Mouse (Mus musculus): ENCODE measurements around the gene Mgat4b. TPM values are rescaled to one million over a fixed set of nuclear protein-coding genes. Genes with fewer than 3 reads are reported as not detected.

Gene Mgat4b
- polyA plus RNA-seq, 1 experiment from 2014 or later, result 18.7 TPM

DNA sequence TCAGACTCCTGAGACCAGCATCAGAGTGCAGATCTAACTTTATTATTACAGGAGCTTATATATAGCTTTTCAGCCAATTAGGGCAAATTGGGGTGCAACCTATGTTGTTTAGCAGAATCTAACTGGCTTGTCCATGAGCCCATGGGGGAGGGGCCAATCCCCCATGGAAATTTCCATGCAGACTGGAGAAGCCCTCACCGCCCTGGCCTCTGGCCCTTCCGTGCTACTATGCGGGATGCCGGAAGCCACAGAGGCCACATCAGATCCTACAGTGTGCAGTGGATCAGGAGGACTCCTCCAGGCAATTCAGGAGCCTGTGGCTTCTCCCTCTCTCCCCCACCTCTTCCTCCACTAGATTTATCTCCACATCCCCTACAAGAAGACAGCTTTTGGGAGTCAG is 7.1 kb downstream of the Mgat4b start:
- no peak for ATAC-seq (ENCODE audit: low FRiP score)
- H3K4me3 ChIP-seq (ENCODE audit: low read depth, low read length), result no peak overlapping the region
- no peaks in the 10 kb centered on the region for H3K27me3 ChIP-seq (ENCODE audit: control insufficient read depth, insufficient read depth, low read length)
- H3K36me3 ChIP-seq (ENCODE audit: control insufficient read depth, insufficient read depth, low read length), result no peaks in the 10 kb centered on the region
- 48% methylated on average over 4 of the region's 4 CpGs for WGBS
- DNase-seq (ENCODE audit: low spot score, missing footprints), result no peak
- 0 out of 2 replicates have a peak, but pooled peaks cover 2% of the 10 kb centered on the region for H3K4me1 ChIP-seq (ENCODE audit: control insufficient read depth, insufficient read depth, low read length)
- H3K9ac ChIP-seq (ENCODE audit: low read length), result no peak overlapping the region
- no peaks in the 10 kb centered on the region for H3K9me3 ChIP-seq (ENCODE audit: control insufficient read depth, low read length)
- H3K4me2 ChIP-seq, result no peak overlapping the region
- no peak overlapping the region for H3K27ac ChIP-seq (ENCODE audit: low read depth, low read length)

DNA sequence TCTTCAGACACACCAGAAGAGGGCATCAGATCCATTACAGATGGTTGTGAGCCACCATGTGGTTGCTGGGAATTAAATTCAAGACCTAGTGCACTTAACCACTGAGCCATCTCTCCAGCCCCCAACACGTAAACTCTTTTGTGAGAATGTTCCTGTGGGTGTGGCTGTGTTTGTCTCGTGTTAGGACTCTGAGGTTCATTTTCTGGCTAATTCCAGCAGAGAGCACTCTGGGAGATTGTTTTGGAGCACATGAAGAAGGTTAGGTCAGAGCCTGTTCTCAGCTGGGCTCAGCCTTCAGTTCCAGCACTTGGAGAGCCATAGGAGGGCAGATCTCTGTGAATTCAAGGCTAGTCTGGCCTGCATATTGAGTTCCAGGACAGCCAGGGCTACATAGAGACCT is 9.1 kb downstream of the Mgat4b start:
- DNase-seq (ENCODE audit: low spot score, missing footprints) (no peak), ATAC-seq (ENCODE audit: low FRiP score) (no peak)
- Histone ChIP-seq H3K36me3 (ENCODE audit: control insufficient read depth, insufficient read depth, low read length) (no peaks in the 10 kb centered on the region), H3K9ac (ENCODE audit: low read length) (no peak overlapping the region), H3K9me3 (ENCODE audit: control insufficient read depth, low read length) (no peaks in the 10 kb centered on the region), H3K27me3 (ENCODE audit: control insufficient read depth, insufficient read depth, low read length) (no peaks in the 10 kb centered on the region), H3K4me2 (no peak overlapping the region), H3K4me3 (ENCODE audit: low read depth, low read length) (no peak overlapping the region), H3K27ac (ENCODE audit: low read depth, low read length) (no peak overlapping the region), H3K4me1 (ENCODE audit: control insufficient read depth, insufficient read depth, low read length) (peaks cover 8% of the 10 kb centered on the region)
- WGBS, result 50% methylated on average over 2 of the region's 2 CpGs

- peaks cover 16% of the 10 kb centered on the region for H3K4me1 ChIP-seq (ENCODE audit: control insufficient read depth, insufficient read depth, low read length)
- H3K36me3 ChIP-seq (ENCODE audit: control insufficient read depth, insufficient read depth, low read length), result no peaks in the 10 kb centered on the region
- no peak overlapping the region for H3K27ac ChIP-seq (ENCODE audit: low read depth, low read length)
- H3K9ac ChIP-seq (ENCODE audit: low read length), result no peak overlapping the region
- H3K4me2 ChIP-seq, result no peak overlapping the region
- H3K27me3 ChIP-seq (ENCODE audit: control insufficient read depth, insufficient read depth, low read length), result no peaks in the 10 kb centered on the region
- ATAC-seq (ENCODE audit: low FRiP score) (no peak), DNase-seq (ENCODE audit: low spot score, missing footprints) (no peak)
- H3K4me3 ChIP-seq (ENCODE audit: low read depth, low read length), result no peak overlapping the region
- 50% methylated on average over 7 of the region's 7 CpGs for WGBS
- H3K9me3 ChIP-seq (ENCODE audit: control insufficient read depth, low read length), result no peaks in the 10 kb centered on the region
Observed at GRCm38 (mm10) chr11:50222559-50223276, 12.0 kb downstream of the Mgat4b start.

GRCm38 (mm10) chr11:50223783-50224662 is 13.3 kb downstream of the Mgat4b start:
- Histone ChIP-seq H3K9ac (ENCODE audit: low read length) (peak overlapping the region; percentile 93), H3K36me3 (ENCODE audit: control insufficient read depth, insufficient read depth, low read length) (no peaks in the 10 kb centered on the region), H3K4me3 (ENCODE audit: low read depth, low read length) (peak overlapping the region; percentile 88), H3K27ac (ENCODE audit: low read depth, low read length) (peak overlapping the region; percentile 68), H3K27me3 (ENCODE audit: control insufficient read depth, insufficient read depth, low read length) (no peaks in the 10 kb centered on the region), H3K4me1 (ENCODE audit: control insufficient read depth, insufficient read depth, low read length) (peaks cover 22% of the 10 kb centered on the region), H3K9me3 (ENCODE audit: control insufficient read depth, low read length) (no peaks in the 10 kb centered on the region), H3K4me2 (peak overlapping the region; percentile 96)
- peak; percentile 12; the same call in 1 of the 2 replicates for ATAC-seq (ENCODE audit: low FRiP score)
- DNase-seq (ENCODE audit: low spot score, missing footprints), result no peak
- 10% methylated on average over 17 of the region's 17 CpGs for WGBS

GRCm38 (mm10) chr11:50224671-50225530 is 14.2 kb downstream of the Mgat4b start:
- H3K4me3 ChIP-seq (ENCODE audit: low read depth, low read length), result peak overlapping the region; percentile 88
- peaks cover 22% of the 10 kb centered on the region for H3K4me1 ChIP-seq (ENCODE audit: control insufficient read depth, insufficient read depth, low read length)
- no peaks in the 10 kb centered on the region for H3K36me3 ChIP-seq (ENCODE audit: control insufficient read depth, insufficient read depth, low read length)
- H3K27ac ChIP-seq (ENCODE audit: low read depth, low read length), result peak overlapping the region; percentile 68
- WGBS, result under 1% methylated on average over 70 of the region's 70 CpGs
- ATAC-seq (ENCODE audit: low FRiP score), result peak; percentile 87
- no peaks in the 10 kb centered on the region for H3K27me3 ChIP-seq (ENCODE audit: control insufficient read depth, insufficient read depth, low read length)
- H3K9ac ChIP-seq (ENCODE audit: low read length), result peak overlapping the region; percentile 93
- H3K9me3 ChIP-seq (ENCODE audit: control insufficient read depth, low read length), result no peaks in the 10 kb centered on the region
- DNase-seq (ENCODE audit: low spot score, missing footprints), result peak; percentile 97
- H3K4me2 ChIP-seq, result peak overlapping the region; percentile 96

- no peak overlapping the region; the same call in 1 of the 2 replicates for H3K27ac ChIP-seq (ENCODE audit: low read depth, low read length)
- ATAC-seq (ENCODE audit: low FRiP score), result peak; percentile 41
- H3K9me3 ChIP-seq (ENCODE audit: control insufficient read depth, low read length), result no peaks in the 10 kb centered on the region
- 4% methylated on average over 34 of the region's 34 CpGs for WGBS
- H3K36me3 ChIP-seq (ENCODE audit: control insufficient read depth, insufficient read depth, low read length), result no peaks in the 10 kb centered on the region
- peak overlapping the region; percentile 96 for H3K4me2 ChIP-seq
- peaks cover 24% of the 10 kb centered on the region for H3K4me1 ChIP-seq (ENCODE audit: control insufficient read depth, insufficient read depth, low read length)
- peaks cover 6% of the 10 kb centered on the region; the same call in 1 of the 2 replicates for H3K27me3 ChIP-seq (ENCODE audit: control insufficient read depth, insufficient read depth, low read length)
- peak overlapping the region; percentile 88 for H3K4me3 ChIP-seq (ENCODE audit: low read depth, low read length)
- H3K9ac ChIP-seq (ENCODE audit: low read length), result peak overlapping the region; percentile 93
- DNase-seq (ENCODE audit: low spot score, missing footprints), result peak; percentile 92
Observed at GRCm38 (mm10) chr11:50225611-50226378, 15.1 kb downstream of the Mgat4b start.

DNA sequence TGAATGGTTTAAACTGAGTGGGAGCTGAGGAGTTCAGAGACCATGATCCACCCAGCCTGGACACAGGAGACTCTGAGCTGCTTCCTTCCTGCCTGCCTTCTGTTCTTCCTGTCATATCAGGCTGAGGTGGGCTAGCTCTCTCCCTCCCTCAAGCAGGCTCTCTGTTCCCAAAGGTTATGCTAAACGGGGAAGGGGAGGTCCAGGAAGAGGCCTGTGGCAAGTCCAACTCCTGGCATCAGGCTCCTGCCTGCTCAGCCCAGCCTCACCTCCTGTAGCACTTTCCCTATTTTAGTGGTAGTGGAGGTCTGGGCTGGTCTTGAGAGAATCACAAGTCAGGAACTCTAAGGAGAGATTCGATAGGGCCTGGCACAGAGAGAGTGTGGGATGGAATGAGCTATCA is 15.7 kb downstream of the Mgat4b start:
- H3K9ac ChIP-seq (ENCODE audit: low read length), result peak overlapping the region; percentile 93
- no peak for ATAC-seq (ENCODE audit: low FRiP score)
- 48% methylated on average over 2 of the region's 2 CpGs for WGBS
- H3K9me3 ChIP-seq (ENCODE audit: control insufficient read depth, low read length), result no peaks in the 10 kb centered on the region
- H3K4me2 ChIP-seq, result peak overlapping the region; percentile 96
- H3K4me1 ChIP-seq (ENCODE audit: control insufficient read depth, insufficient read depth, low read length), result peaks cover 27% of the 10 kb centered on the region
- no peak overlapping the region for H3K27ac ChIP-seq (ENCODE audit: low read depth, low read length)
- peaks cover 9% of the 10 kb centered on the region; the same call in 1 of the 2 replicates for H3K27me3 ChIP-seq (ENCODE audit: control insufficient read depth, insufficient read depth, low read length)
- no peaks in the 10 kb centered on the region for H3K36me3 ChIP-seq (ENCODE audit: control insufficient read depth, insufficient read depth, low read length)
- peak overlapping the region; percentile 88 for H3K4me3 ChIP-seq (ENCODE audit: low read depth, low read length)
- no peak for DNase-seq (ENCODE audit: low spot score, missing footprints)

DNA sequence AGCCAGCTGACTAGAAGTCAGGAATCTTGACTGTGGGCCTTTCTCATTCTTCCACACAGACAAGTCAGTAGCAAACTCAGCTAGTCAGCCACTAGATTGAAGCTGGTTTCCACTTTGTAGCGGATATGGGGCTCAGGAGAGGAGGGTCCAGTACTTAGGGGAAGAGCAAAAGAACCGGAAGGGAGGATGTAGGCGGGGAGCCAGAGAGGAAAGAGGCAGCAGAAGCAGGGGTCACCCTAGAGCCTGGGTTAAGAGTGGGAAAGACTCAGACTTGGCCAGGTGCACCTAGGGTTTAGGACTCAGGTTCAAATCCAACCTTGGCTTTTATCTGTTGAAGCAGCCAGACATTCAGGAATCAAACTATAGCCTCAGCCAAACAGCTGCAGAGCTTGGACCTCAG is 16.5 kb downstream of the Mgat4b start:
- ATAC-seq (ENCODE audit: low FRiP score), result no peak
- Histone ChIP-seq H3K36me3 (ENCODE audit: control insufficient read depth, insufficient read depth, low read length) (no peaks in the 10 kb centered on the region), H3K9ac (ENCODE audit: low read length) (no peak overlapping the region), H3K4me3 (ENCODE audit: low read depth, low read length) (no peak overlapping the region), H3K27ac (ENCODE audit: low read depth, low read length) (no peak overlapping the region), H3K9me3 (ENCODE audit: control insufficient read depth, low read length) (no peaks in the 10 kb centered on the region), H3K4me2 (no peak overlapping the region), H3K27me3 (ENCODE audit: control insufficient read depth, insufficient read depth, low read length) (peaks cover 9% of the 10 kb centered on the region; the same call in 1 of the 2 replicates), H3K4me1 (ENCODE audit: control insufficient read depth, insufficient read depth, low read length) (peaks cover 27% of the 10 kb centered on the region)
- WGBS, result 90% methylated on average over 3 of the region's 3 CpGs
- no peak for DNase-seq (ENCODE audit: low spot score, missing footprints)
